Mouse (Mus musculus) hindbrain, postnatal 0 days (tissue): ENCODE results near the gene Trpm1. TPM values are rescaled to one million over a fixed set of nuclear protein-coding genes. Genes with fewer than 3 reads are reported as not detected.
A peak's percentile ranks its signal among the peaks of the same experiment; 100 is the strongest.

Experiments
- ATAC-seq: fragments of 200-750 bp; cut with Nextera tagmentation; 2 replicates; pipeline ENCODE4 v1.8.0; 2017; ENCODE audit warnings: mild to moderate bottlenecking, moderate TSS enrichment, moderate library complexity
- DNase-seq: peaks from one replicate; pipeline ENCODE4 v3.0.0-alpha.2; 2015; ENCODE audit warnings: low spot score
- H3K27ac ChIP-seq: fragments of 300-500 bp; sonication (generic); 2 replicates; pipeline ENCODE4 v1.5.1; 2014; ENCODE audit warnings: mild to moderate bottlenecking
- H3K27me3 ChIP-seq: fragments of 300-500 bp; sonication (generic); 2 replicates; pipeline ENCODE4 v1.6.1; 2014; ENCODE audit warnings: low read length, mixed read lengths; ENCODE audit not compliant: insufficient read depth
- H3K36me3 ChIP-seq: fragments of 300-500 bp; sonication (generic); 2 replicates; pipeline ENCODE4 v1.6.1; 2014; ENCODE audit warnings: low read length, mixed read lengths; ENCODE audit not compliant: insufficient read depth
- H3K4me1 ChIP-seq: fragments of 300-500 bp; sonication (generic); 2 replicates; pipeline ENCODE4 v1.6.1; 2014; ENCODE audit warnings: antibody characterized with exemption, low read length, mixed read lengths; ENCODE audit not compliant: insufficient read depth
- H3K4me2 ChIP-seq: fragments of 300-500 bp; sonication (generic); 2 replicates; pipeline ENCODE4 v1.6.1; 2014; ENCODE audit warnings: low read depth, mild to moderate bottlenecking, low read length, moderate library complexity, mixed read lengths
- H3K4me3 ChIP-seq: fragments of 300-500 bp; sonication (generic); 2 replicates; pipeline ENCODE4 v1.5.1; 2014; ENCODE audit warnings: low read length
- H3K9ac ChIP-seq: fragments of 300-500 bp; sonication (generic); replicated peaks from 2 replicates; pipeline ENCODE4 v1.6.1; 2014; ENCODE audit warnings: mild to moderate bottlenecking, low read length, moderate library complexity, mixed read lengths
- H3K9me3 ChIP-seq: fragments of 300-500 bp; sonication (generic); 2 replicates; pipeline ENCODE4 v1.6.1; 2016; ENCODE audit warnings: low read length, mixed read lengths
- CTCF ChIP-seq: IDR thresholded peaks from 2 replicates; pipeline ENCODE4 v1.5.1; 2016; ENCODE audit warnings: antibody characterized with exemption, control low read depth, low read depth
- WGBS: fragments of 180-500 bp; shearing (Covaris S2); extraction: QIAGEN DNeasy Blood & Tissue Kit; methylation state at CpG from one replicate; pipeline ENCODE4 v1.1.7; 2014; 5-methylcytosine and 5-hydroxymethylcytosine counted together
- polyA plus RNA-seq: library from polyadenylated mRNA; unstranded; fragments of >200 nt; fragmentation: Nextera tagmentation; extraction: Ambion mirVana; gene quantifications from 2 replicates; pipeline ENCODE4 v1.2.1, GENCODE M21; 2015
- total RNA-seq: library from RNA; depleted of rRNA; stranded (reverse); fragments of >200 nt; gene quantifications from 2 replicates; pipeline ENCODE4 v1.2.3, GENCODE M21; 2014

Trpm1 gene
- total and polyA plus RNA-seq, 2 experiments from 2014 or later = 0.16 to 0.33 TPM

- DNase-seq (no peak), ATAC-seq (no peak)
- WGBS = 80% methylated on average over 3 of the region's 3 CpGs
Measured at GRCm38 (mm10) chr7:64253736-64254135, 100.1 kb downstream of the Trpm1 start.

GRCm38 (mm10) chr7:64265502-64266279, 112.1 kb downstream of the Trpm1 start:
- H3K9me3 ChIP-seq = no peaks in the 10 kb centered on the region
- no peaks in the 10 kb centered on the region for H3K27me3 ChIP-seq
- H3K4me3 ChIP-seq = no peak overlapping the region
- DNase-seq = no peak
- ATAC-seq = no peak
- TF ChIP-seq CTCF = no peak
- H3K27ac ChIP-seq = no peak overlapping the region
- H3K4me1 ChIP-seq = no peaks in the 10 kb centered on the region
- H3K36me3 ChIP-seq = no peaks in the 10 kb centered on the region
- H3K9ac ChIP-seq = no peak overlapping the region
- H3K4me2 ChIP-seq = no peak overlapping the region
- WGBS = 77% methylated on average over 13 of the region's 13 CpGs

More at GRCm38 (mm10) chr7:64253736-64254135, 100.1 kb downstream of the Trpm1 start:
- no peak overlapping the region for H3K27ac ChIP-seq
- no peak for TF ChIP-seq CTCF
- H3K27me3 ChIP-seq = no peaks in the 10 kb centered on the region
- H3K4me2 ChIP-seq = no peak overlapping the region
- H3K4me3 ChIP-seq = no peak overlapping the region
- no peaks in the 10 kb centered on the region for H3K4me1 ChIP-seq
- no peaks in the 10 kb centered on the region for H3K36me3 ChIP-seq
- H3K9me3 ChIP-seq = no peaks in the 10 kb centered on the region
- H3K9ac ChIP-seq = no peak overlapping the region

- Histone ChIP-seq H3K4me2 (no peak overlapping the region), H3K27ac (no peak overlapping the region), H3K36me3 (no peaks in the 10 kb centered on the region), H3K4me1 (no peaks in the 10 kb centered on the region), H3K9me3 (no peaks in the 10 kb centered on the region), H3K27me3 (no peaks in the 10 kb centered on the region), H3K4me3 (no peak overlapping the region), H3K9ac (no peak overlapping the region)
- WGBS = 95% methylated on average over 4 of the region's 4 CpGs
- TF ChIP-seq CTCF = no peak
- DNase-seq = no peak
- ATAC-seq = no peak
Measured at GRCm38 (mm10) chr7:64266587-64266986, 113.0 kb downstream of the Trpm1 start.

DNA sequence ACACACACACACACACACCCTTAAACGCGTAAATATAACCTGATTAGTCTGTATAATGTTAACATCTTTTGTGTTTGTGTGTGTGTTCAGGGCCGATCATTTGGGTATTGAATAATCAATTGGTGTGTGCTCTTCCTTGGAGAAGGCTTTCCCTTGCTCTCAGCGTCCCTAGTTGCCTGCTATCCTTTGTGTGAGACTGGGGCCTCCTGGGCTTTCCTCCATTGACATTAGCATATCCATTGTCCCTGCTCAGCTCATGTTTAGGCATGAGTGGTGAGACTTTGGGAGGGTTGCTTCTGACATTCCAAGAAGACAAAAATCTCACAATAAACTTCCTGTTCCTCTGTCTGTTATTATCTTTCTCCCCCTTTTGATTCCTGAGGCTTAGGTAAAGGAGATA, 118.3 kb downstream of the Trpm1 start:
- ATAC-seq (peak; percentile 43; the same call in 1 of the 2 replicates), DNase-seq (peak; percentile 37)
- Histone ChIP-seq H3K4me2 (no peak overlapping the region), H3K4me3 (no peak overlapping the region), H3K9ac (no peak overlapping the region), H3K27me3 (no peaks in the 10 kb centered on the region), H3K36me3 (no peaks in the 10 kb centered on the region), H3K4me1 (no peaks in the 10 kb centered on the region), H3K27ac (no peak overlapping the region), H3K9me3 (no peaks in the 10 kb centered on the region)
- no peak for TF ChIP-seq CTCF
- 14% methylated on average over 4 of the region's 4 CpGs for WGBS

DNA sequence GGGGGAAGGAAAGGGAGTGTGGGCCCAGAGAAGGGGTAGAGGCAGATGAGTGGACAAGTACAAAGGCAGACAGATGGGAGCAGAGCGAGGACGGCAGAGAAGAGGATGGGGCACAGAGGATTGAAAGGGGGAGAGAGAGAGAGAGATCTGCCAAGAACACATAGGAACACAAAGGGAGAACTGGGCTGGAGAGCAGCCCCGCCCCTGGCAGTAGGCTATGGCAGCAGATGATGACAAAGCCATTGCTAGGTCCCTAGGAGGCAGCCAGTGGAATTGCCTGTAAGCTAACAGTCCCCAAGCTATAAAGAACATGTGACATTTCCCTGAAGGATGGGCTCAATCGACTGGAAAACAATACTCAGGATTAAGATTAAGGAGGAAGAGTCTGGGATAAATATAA, 121.9 kb downstream of the Trpm1 start:
- TF ChIP-seq CTCF = no peak
- ATAC-seq = peak; percentile 75
- Histone ChIP-seq H3K27me3 (no peaks in the 10 kb centered on the region), H3K36me3 (no peaks in the 10 kb centered on the region), H3K4me1 (no peaks in the 10 kb centered on the region), H3K9me3 (no peaks in the 10 kb centered on the region), H3K4me2 (no peak overlapping the region), H3K27ac (no peak overlapping the region), H3K4me3 (no peak overlapping the region), H3K9ac (no peak overlapping the region)
- 34% methylated on average over 4 of the region's 4 CpGs for WGBS
- DNase-seq = no peak

DNA sequence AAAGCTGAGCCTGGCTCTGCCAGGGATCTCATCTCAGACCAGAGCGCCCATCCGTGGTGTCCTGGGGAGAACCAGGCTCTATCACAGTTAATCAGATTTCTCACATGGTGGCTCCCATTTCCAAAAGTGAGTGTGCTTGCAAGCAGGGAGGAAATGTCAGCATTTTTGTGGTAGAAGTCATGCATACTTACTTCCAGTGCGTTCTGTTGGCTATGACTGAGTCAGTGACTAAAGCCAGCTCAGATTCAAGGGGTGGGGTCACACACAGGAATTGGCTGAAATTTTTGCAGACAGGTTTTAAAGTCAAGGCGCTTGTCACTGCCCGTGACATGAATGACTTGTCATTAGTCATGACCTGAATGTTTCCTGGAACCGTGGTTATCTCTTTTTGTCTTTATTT, 123.3 kb downstream of the Trpm1 start:
- Histone ChIP-seq H3K9ac (no peak overlapping the region), H3K4me3 (no peak overlapping the region), H3K4me1 (no peaks in the 10 kb centered on the region), H3K27me3 (no peaks in the 10 kb centered on the region), H3K27ac (no peak overlapping the region), H3K36me3 (no peaks in the 10 kb centered on the region), H3K9me3 (no peaks in the 10 kb centered on the region), H3K4me2 (no peak overlapping the region)
- ATAC-seq (no peak), DNase-seq (no peak)
- no peak for TF ChIP-seq CTCF
- WGBS = 54% methylated on average over 6 of the region's 6 CpGs

DNA sequence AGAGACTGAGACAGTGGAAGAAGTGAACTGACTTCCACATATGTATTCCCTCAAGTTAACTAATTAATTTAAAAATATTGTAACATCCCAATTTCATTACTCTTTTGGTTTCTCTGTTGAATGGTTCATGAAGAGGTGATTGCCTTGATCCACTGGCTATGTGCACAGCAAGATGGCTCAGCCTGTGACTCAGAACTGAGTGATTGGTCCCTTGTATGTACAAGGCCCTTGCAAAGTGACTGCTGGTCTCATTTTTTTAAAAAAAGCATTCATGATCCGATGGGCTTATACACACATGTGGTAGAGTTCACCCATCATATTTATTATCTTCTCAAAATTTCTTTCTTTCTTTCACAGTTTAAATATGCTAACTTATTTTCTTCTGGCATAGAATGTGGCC, 124.9 kb downstream of the Trpm1 start:
- Histone ChIP-seq H3K9me3 (no peaks in the 10 kb centered on the region), H3K27ac (no peak overlapping the region), H3K4me1 (no peaks in the 10 kb centered on the region), H3K9ac (no peak overlapping the region), H3K27me3 (no peaks in the 10 kb centered on the region), H3K36me3 (no peaks in the 10 kb centered on the region), H3K4me2 (no peak overlapping the region), H3K4me3 (no peak overlapping the region)
- DNase-seq = no peak
- TF ChIP-seq CTCF = no peak
- ATAC-seq = no peak
- WGBS = 98% methylated on average over 1 of the region's 1 CpGs
